Comparison of ENCODE assay signal across 12 mouse cellular contexts in the genomic region with DNA sequence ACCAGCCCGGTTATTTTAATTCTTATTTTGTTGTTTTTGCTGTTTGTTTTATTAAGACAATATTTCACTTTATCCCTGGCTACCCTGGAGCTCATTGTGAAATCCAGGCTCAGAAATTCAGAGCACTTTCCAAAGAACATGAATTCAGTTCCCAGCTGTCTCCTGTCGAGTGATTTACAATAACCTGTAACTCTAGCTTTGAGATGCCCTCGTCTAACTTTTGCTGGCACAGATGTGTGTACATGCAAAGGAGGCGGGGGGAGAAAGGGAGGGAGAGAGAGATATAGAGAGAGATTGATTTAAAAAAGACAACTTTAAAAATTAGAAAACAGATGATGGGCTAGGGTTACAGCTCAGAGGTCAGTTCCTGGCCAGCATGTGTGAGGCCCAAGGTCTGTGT.
"Had no signal": no experiment of that assay in that cellular context is flagged by ENCODE, and none has a peak within 500 bp of the region (broad histone marks: within the 10 kb centered on the region; RNA-seq: fewer than 3 reads in every experiment).

No protein-coding gene starts in this region.

- DNase-seq: left cerebral cortex, postnatal 4 days; liver; liver, embryonic 13.5 days; liver, postnatal 0 days; lung, adult 18-20 months; lung, adult 2 months; lung, embryonic 14.5 days; lung, postnatal 10 days; lung, postnatal 14 days; lung, postnatal 36 days; lung, postnatal 4 days; midbrain, embryonic 14.5 days had no signal
